Mouse (Mus musculus) lung, adult 2 months (tissue): ENCODE data around the gene Fbxl8.

Experiments
- CTCF ChIP-seq: fragments of 200-500 bp; IDR thresholded peaks from 2 replicates; pipeline ENCODE4 v1.5.1; 2011; ENCODE audit warnings: mild to moderate bottlenecking, low read length, control low read depth; ENCODE audit not compliant: insufficient read depth
- POLR2A ChIP-seq: fragments of 200-500 bp; IDR thresholded peaks from 2 replicates; pipeline ENCODE4 v1.6.1; 2011; ENCODE audit warnings: low read depth, mild to moderate bottlenecking, control low read depth, low read length, borderline replicate concordance; ENCODE audit errors: extremely low read depth

DNA sequence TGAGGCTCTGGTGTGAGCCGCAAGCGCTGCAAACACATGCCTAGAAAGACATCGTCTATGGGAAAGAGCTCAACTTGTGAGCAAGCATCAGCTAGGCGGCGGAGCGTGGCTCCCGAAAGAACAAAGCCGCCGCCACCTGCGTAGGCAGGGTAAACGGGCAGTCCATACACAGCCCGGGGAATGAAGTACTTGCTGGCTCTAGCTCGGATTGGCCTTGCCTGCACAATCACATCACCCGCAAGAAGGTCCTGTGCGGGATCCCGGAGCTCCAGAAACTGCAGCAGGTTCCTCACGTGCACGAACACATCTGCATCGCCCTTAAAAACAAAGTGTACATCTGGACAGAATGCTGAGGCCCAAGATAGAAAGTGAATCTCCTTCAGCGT, 10.7 kb upstream of the Fbxl8 start:
- TF ChIP-seq POLR2A: no peak
- TF ChIP-seq CTCF: no peak
